Mouse (Mus musculus) MEL (cell line): ENCODE results near the gene Rab34.

ENCODE experiments used
- CTCF ChIP-seq, 3 experiments: IDR thresholded peaks in 2 of 3; conservative IDR thresholded peaks in 1 of 3; 2 replicates each; pipeline ENCODE4 v1.5.1; 2011 to 2012; ENCODE audit warnings: low read length in 3 of 3, low read depth in 2 of 3, mild to moderate bottlenecking in 2 of 3, improper control_type of control experiment in 1 of 3, inconsistent platforms in 1 of 3, mixed read lengths in 1 of 3, moderate library complexity in 1 of 3; ENCODE audit not compliant: control insufficient read depth in 1 of 3, insufficient read depth in 1 of 3, poor library complexity in 1 of 3, severe bottlenecking in 1 of 3
- EP300 ChIP-seq, 2 experiments: IDR thresholded peaks; 2 replicates each; pipeline ENCODE4 v1.6.1; 2011; ENCODE audit warnings: improper control_type of control experiment in 2 of 2, low read length in 2 of 2, low read depth in 1 of 2, mild to moderate bottlenecking in 1 of 2
- MAZ ChIP-seq: IDR thresholded peaks from 2 replicates; pipeline ENCODE4 v1.6.1; 2012; ENCODE audit warnings: low read depth, mild to moderate bottlenecking, inconsistent platforms, low read length, improper control_type of control experiment
- POLR2A ChIP-seq, 2 experiments: IDR thresholded peaks; 2 replicates each; pipeline ENCODE4 v1.6.1; 2011 to 2012; ENCODE audit warnings: low read length in 2 of 2, mild to moderate bottlenecking in 2 of 2, control low read depth in 1 of 2, improper control_type of control experiment in 1 of 2, low read depth in 1 of 2, moderate library complexity in 1 of 2; ENCODE audit not compliant: control insufficient read depth in 1 of 2, insufficient read depth in 1 of 2, poor library complexity in 1 of 2
- ZC3H11A ChIP-seq: IDR thresholded peaks from 2 replicates; pipeline ENCODE4 v1.6.1; 2012; ENCODE audit warnings: low read depth, mild to moderate bottlenecking, inconsistent platforms, low read length, improper control_type of control experiment

- TF ChIP-seq CTCF (IDR thresholded peaks at IDR 0.05 in 2 of 3, conservative IDR thresholded peaks at IDR 0.05 in 1 of 3; ENCODE audit: control insufficient read depth in 1 of 3, insufficient read depth in 1 of 3, low read depth in 2 of 3, low read length in 3 of 3, poor library complexity in 1 of 3, severe bottlenecking in 1 of 3): no peak
- no peak for TF ChIP-seq ZC3H11A
- no peak for TF ChIP-seq EP300 (IDR thresholded peaks at IDR 0.05; ENCODE audit: low read depth in 1 of 2, low read length in 2 of 2)
- TF ChIP-seq MAZ: no peak
- TF ChIP-seq POLR2A (IDR thresholded peaks at IDR 0.05; ENCODE audit: control insufficient read depth in 1 of 2, insufficient read depth in 1 of 2, low read depth in 1 of 2, low read length in 2 of 2, poor library complexity in 1 of 2): no peak
These were observed 14.1 kb downstream of the Rab34 start for GRCm38 (mm10) chr11:78202372-78202771.
